Comparison of ENCODE assay signal across 8 mouse cellular contexts in genomic region chr14:25736589-25736988, GRCm38 (mm10). TPM values are rescaled to one million over a fixed set of nuclear protein-coding genes. Genes with fewer than 3 reads are reported as not detected.
DNase-seq lines count a peak whose midpoint lies in the region; TF ChIP-seq lines count a peak whose summit lies in the region.

No protein-coding gene starts in this region.

- DNase-seq in adrenal gland, adult 2 months = peak; percentile 63
- no peak for DNase-seq in adrenal gland, postnatal 14 days
- DNase-seq in cerebellum, postnatal 10 days = peak; percentile 59 to 64
- DNase-seq in heart, adult 11 months = peak; percentile 99
- peak; percentile 34 for DNase-seq in kidney, adult 18-20 months
- DNase-seq in left cerebral cortex, postnatal 14 days (ENCODE audit: low spot score in 2 of 2) = peak; percentile 85 to 89
- DNase-seq in thymus, postnatal 4 days = no peak

- peaks cover 15% of the 10 kb centered on the region for H3K79me2 ChIP-seq in myocyte (ENCODE audit: control insufficient read depth, insufficient read depth)

- no peaks in the 10 kb centered on the region for H3K27me3 ChIP-seq in myocyte (ENCODE audit: control insufficient read depth, insufficient read depth, insufficient read length)

- H3K4me3 ChIP-seq in myocyte = no peak overlapping the region

- peak overlapping the region; percentile 68 for H3K4me2 ChIP-seq in myocyte (ENCODE audit: low read depth)

- intact Hi-C loops in left cerebral cortex, postnatal 14 days (cut with DNase I) = no loop called here

- H3K36me3 ChIP-seq in myocyte (ENCODE audit: control insufficient read depth, insufficient read depth) = peaks cover 14% of the 10 kb centered on the region

- no peak overlapping the region for H3ac ChIP-seq in myocyte (ENCODE audit: control insufficient read depth, insufficient read length)

- TF ChIP-seq POLR2A in myocyte (IDR thresholded peaks at IDR 0.05; ENCODE audit: insufficient read length, low read depth) = no peak

TF ChIP-seq in myocyte, 11 proteins besides CTCF, POLR2A, EP300 and RAD21:
- TF ChIP-seq POLR2AphosphoS2 (IDR thresholded peaks at IDR 0.05; ENCODE audit: insufficient read length, low read depth) = peak; percentile 52
- TF ChIP-seq USF1 (IDR thresholded peaks at IDR 0.05; ENCODE audit: low read depth) = no peak
- peak; percentile 75 for TF ChIP-seq TCF12 (IDR thresholded peaks at IDR 0.05; ENCODE audit: insufficient read depth, poor library complexity, severe bottlenecking)
- no peak for TF ChIP-seq SRF (IDR thresholded peaks at IDR 0.05; ENCODE audit: control insufficient read depth, insufficient read length, low read depth)
- TF ChIP-seq MYOG (IDR thresholded peaks at IDR 0.05; ENCODE audit: control insufficient read depth in 1 of 3, insufficient read depth in 1 of 3, insufficient read length in 2 of 3, low read depth in 2 of 3) = peak; percentile 72 to 96 (median 81)
- peak; percentile 65 to 84 (median 74) for TF ChIP-seq MYOD1 (IDR thresholded peaks at IDR 0.05; ENCODE audit: control insufficient read depth in 1 of 3, insufficient read length in 2 of 3, low read depth in 2 of 3)
TF ChIP-seq in myocyte: peak in this region for 4.

RNA-seq across cellular contexts. Expression of gene Zcchc24, which starts 32.2 kb away (rescaled TPM):
- total RNA-seq in adrenal gland, adult 2 months (2021) = 10 to 100 TPM; 19.5 to 32.6 TPM
- polyA plus RNA-seq in adrenal gland, adult 2 months (2012; rRNA removed) = 19.5 and 20.6 TPM in 2 replicates
- total RNA-seq in adrenal gland, postnatal 14 days (2021) = 32.3 and 32.5 TPM in 2 replicates
- total RNA-seq in left cerebral cortex, postnatal 14 days (2021) = 10 to 100 TPM; 41.9 to 43.9 TPM
- polyA plus RNA-seq in myocyte (2012; fragmentation: generic; extraction: Trizol) = 86.2 TPM

RNA-seq across cellular contexts. Expression of gene Ppif, which starts 42.6 kb away (rescaled TPM):
- total RNA-seq in adrenal gland, adult 2 months (2021) = 10 to 100 TPM; 21.2 to 34.6 TPM
- 103 and 109 TPM in 2 replicates for polyA plus RNA-seq in adrenal gland, adult 2 months (2012; rRNA removed)
- total RNA-seq in adrenal gland, postnatal 14 days (2021) = 52.4 and 53.9 TPM in 2 replicates
- 10 to 100 TPM; 23.5 to 25.2 TPM for total RNA-seq in left cerebral cortex, postnatal 14 days (2021)
- 14.1 TPM for polyA plus RNA-seq in myocyte (2012; fragmentation: generic; extraction: Trizol)

Comparison
In these comparisons a context has a peak if more than half of its experiments do, and no peak if none do; other contexts are left out.
1. DNase-seq: peak in adrenal gland, adult 2 months (single experiment), cerebellum, postnatal 10 days (2 of 2), heart, adult 11 months (single experiment), kidney, adult 18-20 months (single experiment) and left cerebral cortex, postnatal 14 days (2 of 2); none in adrenal gland, postnatal 14 days (single experiment) and thymus, postnatal 4 days (single experiment).